ENCODE assay signal across 18 mouse cellular contexts in the genomic region with DNA sequence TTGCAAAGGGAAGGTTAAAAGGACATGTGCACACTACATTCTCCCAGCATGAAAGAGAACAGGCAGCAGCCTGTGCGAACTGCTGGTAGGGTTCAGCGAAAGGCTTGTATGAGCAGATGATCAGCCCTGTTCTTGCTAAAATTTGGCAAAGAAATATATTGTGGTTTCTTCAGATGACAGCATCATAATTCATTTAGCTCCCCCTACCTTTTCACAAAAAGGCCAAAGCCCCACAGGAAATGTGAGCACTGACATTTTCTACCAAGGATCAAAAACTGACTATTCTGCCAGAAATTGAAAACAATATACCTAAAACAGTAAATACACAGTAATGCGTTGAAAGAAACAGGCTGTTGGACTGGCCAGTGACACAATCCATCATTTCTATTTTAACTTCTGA.
DNase-seq lines count a peak whose midpoint lies in the region; ATAC-seq and TF ChIP-seq lines count a peak whose summit lies in the region.
"Had no signal": no experiment of that assay in that cellular context is flagged by ENCODE, and none has a peak within 500 bp of the region (broad histone marks: within the 10 kb centered on the region; RNA-seq: fewer than 3 reads in every experiment).

No protein-coding gene starts in this region.

- intact Hi-C loops in left cerebral cortex, postnatal 10 days (cut with DNase I), result no loop called here

- H3K9ac ChIP-seq in kidney, embryonic 16.5 days (replicated peaks; ENCODE audit: low read length), result no peak overlapping the region
- no peak overlapping the region for H3K9ac ChIP-seq in midbrain, postnatal 0 days (replicated peaks; ENCODE audit: low read length, poor library complexity, severe bottlenecking)
- no peak overlapping the region for H3K9ac ChIP-seq in midbrain, embryonic 14.5 days (replicated peaks; ENCODE audit: low read length)
- H3K9ac ChIP-seq: embryonic facial prominence, embryonic 12.5 days; heart, embryonic 12.5 days; liver, embryonic 12.5 days; lung, embryonic 15.5 days; midbrain, embryonic 13.5 days had no signal

- H3K4me1 ChIP-seq in kidney, embryonic 16.5 days (ENCODE audit: insufficient read depth, low read length), result 0 out of 2 replicates have a peak, but pooled peaks cover 2% of the 10 kb centered on the region
- no peaks in the 10 kb centered on the region for H3K4me1 ChIP-seq in midbrain, postnatal 0 days (ENCODE audit: insufficient read depth, low read length)
- no peaks in the 10 kb centered on the region for H3K4me1 ChIP-seq in midbrain, embryonic 14.5 days (ENCODE audit: control insufficient read depth, insufficient read depth, low read length)
- H3K4me1 ChIP-seq: embryonic facial prominence, embryonic 12.5 days; liver, embryonic 12.5 days; lung, embryonic 15.5 days; midbrain, embryonic 13.5 days had no signal

- no peaks in the 10 kb centered on the region for H3K36me3 ChIP-seq in kidney, embryonic 16.5 days (ENCODE audit: insufficient read depth, low read length)
- no peaks in the 10 kb centered on the region for H3K36me3 ChIP-seq in midbrain, postnatal 0 days (ENCODE audit: insufficient read depth, low read length)
- H3K36me3 ChIP-seq in midbrain, embryonic 14.5 days (ENCODE audit: control insufficient read depth, insufficient read depth, low read length), result no peaks in the 10 kb centered on the region
- H3K36me3 ChIP-seq: embryonic facial prominence, embryonic 12.5 days; heart, embryonic 12.5 days; liver, embryonic 12.5 days; lung, embryonic 15.5 days; midbrain, embryonic 13.5 days had no signal

- peak; percentile 17 for DNase-seq in embryo, embryonic 11 days
- DNase-seq in embryo, embryonic 10 days (ENCODE audit: low spot score), result no peak
- DNase-seq in kidney, adult 18-20 months, result no peak
- DNase-seq in midbrain, postnatal 0 days (ENCODE audit: low spot score), result peak; percentile 1
- no peak for DNase-seq in midbrain, embryonic 14.5 days
- DNase-seq in forelimb bud, embryonic 11.5 days (ENCODE audit: low read depth, low spot score), result peak; percentile 34
- DNase-seq in left cerebral cortex, postnatal 10 days (ENCODE audit: extremely low spot score in 1 of 2, low spot score in 2 of 2), result no peak
- DNase-seq: adrenal gland, postnatal 10 days; B cell, adult 2 months; cerebellum, adult 8-10 months; thymus, adult 2 months had no signal

- ATAC-seq in kidney, embryonic 16.5 days (ENCODE audit: low FRiP score, low TSS enrichment), result peak; percentile 70
- ATAC-seq in midbrain, postnatal 0 days (ENCODE audit: low FRiP score), result no peak
- ATAC-seq in midbrain, embryonic 14.5 days (ENCODE audit: low FRiP score, low TSS enrichment), result no peak
- ATAC-seq: hindbrain, embryonic 16.5 days; liver, embryonic 12.5 days; midbrain, embryonic 13.5 days had no signal

- H3K4me2 ChIP-seq in kidney, embryonic 16.5 days (replicated peaks; ENCODE audit: low read depth, low read length), result no peak overlapping the region
- H3K4me2 ChIP-seq in midbrain, postnatal 0 days (ENCODE audit: low read depth, low read length, poor library complexity, severe bottlenecking), result no peak overlapping the region
- no peak overlapping the region for H3K4me2 ChIP-seq in midbrain, embryonic 14.5 days (ENCODE audit: low read length)
- H3K4me2 ChIP-seq: embryonic facial prominence, embryonic 12.5 days; heart, embryonic 12.5 days; liver, embryonic 12.5 days; lung, embryonic 15.5 days; midbrain, embryonic 13.5 days had no signal

- H3K9me3 ChIP-seq in kidney, embryonic 16.5 days (ENCODE audit: low read length), result no peaks in the 10 kb centered on the region
- H3K9me3 ChIP-seq in midbrain, postnatal 0 days (ENCODE audit: low read length), result no peaks in the 10 kb centered on the region
- H3K9me3 ChIP-seq in midbrain, embryonic 14.5 days (ENCODE audit: control insufficient read depth, low read length), result no peaks in the 10 kb centered on the region
- H3K9me3 ChIP-seq: embryonic facial prominence, embryonic 12.5 days; heart, embryonic 12.5 days; liver, embryonic 12.5 days; lung, embryonic 15.5 days; midbrain, embryonic 13.5 days had no signal

- H3K27me3 ChIP-seq in kidney, embryonic 16.5 days (ENCODE audit: insufficient read depth, low read length), result no peaks in the 10 kb centered on the region
- H3K27me3 ChIP-seq in midbrain, postnatal 0 days (ENCODE audit: insufficient read depth, low read length), result no peaks in the 10 kb centered on the region
- H3K27me3 ChIP-seq in midbrain, embryonic 14.5 days (ENCODE audit: control insufficient read depth, insufficient read depth, low read length), result no peaks in the 10 kb centered on the region
- H3K27me3 ChIP-seq: embryonic facial prominence, embryonic 12.5 days; heart, embryonic 12.5 days; liver, embryonic 12.5 days; lung, embryonic 15.5 days; midbrain, embryonic 13.5 days had no signal

- no peak for TF ChIP-seq CTCF in midbrain, postnatal 0 days (IDR thresholded peaks at IDR 0.05)

- H3K27ac ChIP-seq in kidney, embryonic 16.5 days (ENCODE audit: low read length), result no peak overlapping the region; the same call in 1 of the 2 replicates
- no peak overlapping the region for H3K27ac ChIP-seq in midbrain, postnatal 0 days (ENCODE audit: low read depth, low read length)
- no peak overlapping the region for H3K27ac ChIP-seq in midbrain, embryonic 14.5 days (replicated peaks; ENCODE audit: low read depth, low read length)
- H3K27ac ChIP-seq: embryonic facial prominence, embryonic 12.5 days; liver, embryonic 12.5 days; lung, embryonic 15.5 days; midbrain, embryonic 13.5 days had no signal

- H3K4me3 ChIP-seq in kidney, embryonic 16.5 days (ENCODE audit: low read length), result no peak overlapping the region
- H3K4me3 ChIP-seq in midbrain, postnatal 0 days (ENCODE audit: low read depth, low read length), result no peak overlapping the region
- no peak overlapping the region for H3K4me3 ChIP-seq in midbrain, embryonic 14.5 days (replicated peaks; ENCODE audit: low read depth, low read length)
- H3K4me3 ChIP-seq: embryonic facial prominence, embryonic 12.5 days; heart, embryonic 12.5 days; liver, embryonic 12.5 days; lung, embryonic 15.5 days; midbrain, embryonic 13.5 days had no signal

- 50% methylated on average over 3 of the region's 3 CpGs for WGBS in kidney, embryonic 16.5 days
- WGBS in midbrain, postnatal 0 days, result 81% methylated on average over 3 of the region's 3 CpGs
- WGBS in midbrain, embryonic 14.5 days, result 90% methylated on average over 3 of the region's 3 CpGs

Comparison
In these comparisons a context has a peak if more than half of its experiments do, and no peak if none do; other contexts are left out.
1. DNase-seq: peak in embryo, embryonic 11 days (single experiment), midbrain, postnatal 0 days (single experiment) and forelimb bud, embryonic 11.5 days (single experiment); none in embryo, embryonic 10 days (single experiment), kidney, adult 18-20 months (single experiment), midbrain, embryonic 14.5 days (single experiment) and left cerebral cortex, postnatal 10 days (0 of 2).